Mouse (Mus musculus): ENCODE data around the gene Pgm1. TPM values are rescaled to one million over a fixed set of nuclear protein-coding genes. Genes with fewer than 3 reads are reported as not detected.
A peak's percentile ranks its signal among the peaks of the same experiment; 100 is the strongest.

Gene Pgm1
- polyA plus RNA-seq, 1 experiment from 2014 or later: 71.4 TPM

GRCm38 (mm10) chr4:99931240-99931580, 2.0 kb downstream of the Pgm1 start:
- no peak for DNase-seq (ENCODE audit: low spot score)
- no peak for ATAC-seq (ENCODE audit: low read depth)
- Histone ChIP-seq H3K4me1 (ENCODE audit: control insufficient read depth, insufficient read depth, low read length) (peaks cover 14% of the 10 kb centered on the region), H3K27ac (replicated peaks; ENCODE audit: low read depth, low read length) (no peak overlapping the region), H3K36me3 (ENCODE audit: control insufficient read depth, insufficient read depth, low read length) (no peaks in the 10 kb centered on the region), H3K9me3 (ENCODE audit: control insufficient read depth, low read length) (no peaks in the 10 kb centered on the region), H3K27me3 (replicated peaks; ENCODE audit: control insufficient read depth, insufficient read depth, low read length) (no peaks in the 10 kb centered on the region), H3K4me3 (ENCODE audit: low read depth, low read length) (no peak overlapping the region), H3K4me2 (ENCODE audit: low read depth, low read length) (0 out of 2 replicates have a peak overlapping the region, but pooled peaks have one; percentile 96), H3K9ac (ENCODE audit: low read depth, low read length) (no peak overlapping the region)
- 69% methylated on average over 11 of the region's 11 CpGs for WGBS

GRCm38 (mm10) chr4:99931807-99932206, 2.6 kb downstream of the Pgm1 start:
- no peak overlapping the region for H3K9ac ChIP-seq (ENCODE audit: low read depth, low read length)
- DNase-seq (ENCODE audit: low spot score) (no peak), ATAC-seq (ENCODE audit: low read depth) (no peak)
- 69% methylated on average over 4 of the region's 4 CpGs for WGBS
- no peak overlapping the region for H3K4me2 ChIP-seq (ENCODE audit: low read depth, low read length)
- H3K4me3 ChIP-seq (ENCODE audit: low read depth, low read length): no peak overlapping the region
- H3K9me3 ChIP-seq (ENCODE audit: control insufficient read depth, low read length): no peaks in the 10 kb centered on the region
- H3K27ac ChIP-seq (replicated peaks; ENCODE audit: low read depth, low read length): no peak overlapping the region
- H3K36me3 ChIP-seq (ENCODE audit: control insufficient read depth, insufficient read depth, low read length): no peaks in the 10 kb centered on the region
- H3K4me1 ChIP-seq (ENCODE audit: control insufficient read depth, insufficient read depth, low read length): peaks cover 14% of the 10 kb centered on the region
- no peaks in the 10 kb centered on the region for H3K27me3 ChIP-seq (replicated peaks; ENCODE audit: control insufficient read depth, insufficient read depth, low read length)

DNA sequence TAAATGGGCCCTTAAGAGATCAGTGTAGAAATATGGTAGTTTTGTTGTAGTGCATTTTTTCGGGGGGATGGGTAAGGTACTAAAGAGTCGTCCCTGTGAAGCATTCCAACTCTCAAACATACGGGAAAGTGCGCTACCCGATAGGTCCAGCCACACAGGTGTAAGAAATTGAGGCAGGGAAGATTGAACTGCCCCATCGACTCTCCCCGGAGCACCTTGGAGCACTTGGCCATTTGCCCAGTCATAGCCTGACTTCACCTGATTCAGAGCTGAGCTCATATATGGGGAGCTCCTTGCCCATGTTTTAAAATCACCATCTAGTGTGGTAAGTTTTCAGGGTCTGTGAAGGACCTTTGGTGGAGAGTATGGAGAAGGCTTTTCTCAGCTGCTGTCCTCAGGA, 5.6 kb downstream of the Pgm1 start:
- Histone ChIP-seq H3K9ac (ENCODE audit: low read depth, low read length) (no peak overlapping the region), H3K27me3 (replicated peaks; ENCODE audit: control insufficient read depth, insufficient read depth, low read length) (no peaks in the 10 kb centered on the region), H3K9me3 (ENCODE audit: control insufficient read depth, low read length) (no peaks in the 10 kb centered on the region), H3K27ac (replicated peaks; ENCODE audit: low read depth, low read length) (no peak overlapping the region), H3K4me2 (ENCODE audit: low read depth, low read length) (no peak overlapping the region), H3K4me3 (ENCODE audit: low read depth, low read length) (no peak overlapping the region), H3K4me1 (ENCODE audit: control insufficient read depth, insufficient read depth, low read length) (peaks cover 14% of the 10 kb centered on the region), H3K36me3 (ENCODE audit: control insufficient read depth, insufficient read depth, low read length) (no peaks in the 10 kb centered on the region)
- WGBS: 78% methylated on average over 7 of the region's 7 CpGs
- DNase-seq (ENCODE audit: low spot score) (no peak), ATAC-seq (ENCODE audit: low read depth) (no peak)

- ATAC-seq (ENCODE audit: low read depth) (no peak), DNase-seq (ENCODE audit: low spot score) (no peak)
- 0 out of 2 replicates have a peak, but pooled peaks cover under 1% of the 10 kb centered on the region for H3K4me1 ChIP-seq (ENCODE audit: control insufficient read depth, insufficient read depth, low read length)
- H3K9ac ChIP-seq (ENCODE audit: low read depth, low read length): no peak overlapping the region
- H3K36me3 ChIP-seq (ENCODE audit: control insufficient read depth, insufficient read depth, low read length): no peaks in the 10 kb centered on the region
- H3K27me3 ChIP-seq (replicated peaks; ENCODE audit: control insufficient read depth, insufficient read depth, low read length): no peaks in the 10 kb centered on the region
- H3K4me2 ChIP-seq (ENCODE audit: low read depth, low read length): no peak overlapping the region
- H3K27ac ChIP-seq (replicated peaks; ENCODE audit: low read depth, low read length): no peak overlapping the region
- no peaks in the 10 kb centered on the region for H3K9me3 ChIP-seq (ENCODE audit: control insufficient read depth, low read length)
- WGBS: 89% methylated on average over 5 of the region's 5 CpGs
- no peak overlapping the region for H3K4me3 ChIP-seq (ENCODE audit: low read depth, low read length)
Measured at GRCm38 (mm10) chr4:99936278-99936677, 7.1 kb downstream of the Pgm1 start.

- no peak overlapping the region for H3K4me2 ChIP-seq (ENCODE audit: low read depth, low read length)
- no peak overlapping the region for H3K27ac ChIP-seq (replicated peaks; ENCODE audit: low read depth, low read length)
- H3K4me1 ChIP-seq (ENCODE audit: control insufficient read depth, insufficient read depth, low read length): no peaks in the 10 kb centered on the region
- DNase-seq (ENCODE audit: low spot score) (peak; percentile 50), ATAC-seq (ENCODE audit: low read depth) (0 out of 2 replicates have a peak, but pooled peaks have one; percentile 24)
- H3K27me3 ChIP-seq (replicated peaks; ENCODE audit: control insufficient read depth, insufficient read depth, low read length): no peaks in the 10 kb centered on the region
- H3K4me3 ChIP-seq (ENCODE audit: low read depth, low read length): no peak overlapping the region
- no peaks in the 10 kb centered on the region for H3K36me3 ChIP-seq (ENCODE audit: control insufficient read depth, insufficient read depth, low read length)
- H3K9me3 ChIP-seq (ENCODE audit: control insufficient read depth, low read length): no peaks in the 10 kb centered on the region
- H3K9ac ChIP-seq (ENCODE audit: low read depth, low read length): no peak overlapping the region
- WGBS: 56% methylated on average over 16 of the region's 16 CpGs
Measured at GRCm38 (mm10) chr4:99939711-99940505, 10.7 kb downstream of the Pgm1 start.

GRCm38 (mm10) chr4:99941655-99942414, 12.6 kb downstream of the Pgm1 start:
- Histone ChIP-seq H3K4me1 (ENCODE audit: control insufficient read depth, insufficient read depth, low read length) (no peaks in the 10 kb centered on the region), H3K27ac (replicated peaks; ENCODE audit: low read depth, low read length) (no peak overlapping the region), H3K4me2 (ENCODE audit: low read depth, low read length) (no peak overlapping the region), H3K9ac (ENCODE audit: low read depth, low read length) (no peak overlapping the region), H3K4me3 (ENCODE audit: low read depth, low read length) (no peak overlapping the region), H3K27me3 (replicated peaks; ENCODE audit: control insufficient read depth, insufficient read depth, low read length) (no peaks in the 10 kb centered on the region), H3K9me3 (ENCODE audit: control insufficient read depth, low read length) (no peaks in the 10 kb centered on the region), H3K36me3 (ENCODE audit: control insufficient read depth, insufficient read depth, low read length) (no peaks in the 10 kb centered on the region)
- DNase-seq (ENCODE audit: low spot score): no peak
- no peak for ATAC-seq (ENCODE audit: low read depth)
- 79% methylated on average over 10 of the region's 10 CpGs for WGBS

DNA sequence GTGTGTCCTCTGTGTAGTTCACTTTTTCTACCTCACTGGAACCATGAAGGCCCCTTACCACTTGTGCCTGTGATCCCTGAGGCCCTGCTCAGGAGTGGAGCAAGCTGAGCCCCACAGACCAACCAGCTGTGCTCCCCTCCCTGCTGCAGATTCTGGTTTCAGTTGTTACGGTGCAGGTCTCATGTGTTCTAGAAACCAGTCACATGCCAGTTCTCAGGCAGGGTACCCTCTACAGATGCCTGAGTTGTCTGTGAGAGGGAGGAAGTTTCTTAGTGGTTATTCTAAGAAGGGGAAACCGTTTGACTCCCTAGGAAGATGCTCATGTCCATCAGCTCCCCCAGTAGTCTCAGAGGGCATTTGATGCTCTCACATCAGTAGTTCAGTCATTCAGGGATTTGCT, 15.4 kb downstream of the Pgm1 start:
- DNase-seq (ENCODE audit: low spot score): no peak
- Histone ChIP-seq H3K27me3 (replicated peaks; ENCODE audit: control insufficient read depth, insufficient read depth, low read length) (no peaks in the 10 kb centered on the region), H3K9me3 (ENCODE audit: control insufficient read depth, low read length) (no peaks in the 10 kb centered on the region), H3K9ac (ENCODE audit: low read depth, low read length) (no peak overlapping the region), H3K4me2 (ENCODE audit: low read depth, low read length) (no peak overlapping the region), H3K4me1 (ENCODE audit: control insufficient read depth, insufficient read depth, low read length) (no peaks in the 10 kb centered on the region), H3K27ac (replicated peaks; ENCODE audit: low read depth, low read length) (no peak overlapping the region), H3K36me3 (ENCODE audit: control insufficient read depth, insufficient read depth, low read length) (no peaks in the 10 kb centered on the region), H3K4me3 (ENCODE audit: low read depth, low read length) (no peak overlapping the region)
- no peak for ATAC-seq (ENCODE audit: low read depth)
- 48% methylated on average over 2 of the region's 2 CpGs for WGBS

- 86% methylated on average over 7 of the region's 7 CpGs for WGBS
- DNase-seq (ENCODE audit: low spot score) (no peak), ATAC-seq (ENCODE audit: low read depth) (no peak)
- Histone ChIP-seq H3K36me3 (ENCODE audit: control insufficient read depth, insufficient read depth, low read length) (no peaks in the 10 kb centered on the region), H3K9me3 (ENCODE audit: control insufficient read depth, low read length) (no peaks in the 10 kb centered on the region), H3K4me2 (ENCODE audit: low read depth, low read length) (no peak overlapping the region), H3K4me3 (ENCODE audit: low read depth, low read length) (no peak overlapping the region), H3K9ac (ENCODE audit: low read depth, low read length) (no peak overlapping the region), H3K27me3 (replicated peaks; ENCODE audit: control insufficient read depth, insufficient read depth, low read length) (no peaks in the 10 kb centered on the region), H3K27ac (replicated peaks; ENCODE audit: low read depth, low read length) (no peak overlapping the region), H3K4me1 (ENCODE audit: control insufficient read depth, insufficient read depth, low read length) (no peaks in the 10 kb centered on the region)
Measured at GRCm38 (mm10) chr4:99945011-99945410, 15.8 kb downstream of the Pgm1 start.
